8 mouse cellular contexts compared by ENCODE assay signal in the genomic region with DNA sequence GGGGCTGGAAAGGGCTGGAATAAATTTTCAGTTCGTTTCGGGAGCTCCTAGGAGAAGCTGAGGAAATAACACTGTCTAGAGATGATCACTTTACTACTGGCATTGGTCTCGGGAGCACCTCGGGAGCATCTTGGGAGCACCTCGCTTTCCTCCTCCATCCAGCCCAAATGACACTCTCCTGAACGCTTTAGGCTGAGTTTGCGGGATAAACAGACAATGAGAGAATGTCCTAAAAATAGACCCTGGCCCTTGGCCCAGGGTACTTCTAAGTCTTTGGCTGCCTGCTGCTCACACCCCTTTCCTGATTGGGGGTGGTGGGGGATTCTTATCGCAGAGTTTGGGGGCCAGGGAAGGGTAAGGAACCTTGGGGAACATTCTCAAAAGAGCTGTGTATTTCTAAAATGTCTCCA. TPM values are rescaled to one million over a fixed set of nuclear protein-coding genes. Genes with fewer than 3 reads are reported as not detected.
DNase-seq lines count a peak whose midpoint lies in the region; ATAC-seq lines count a peak whose summit lies in the region.

No protein-coding gene starts in this region.

- H3K9me3 ChIP-seq in megakaryocyte, embryonic 14.5 days: no peaks in the 10 kb centered on the region
- no peaks in the 10 kb centered on the region for H3K9me3 ChIP-seq in heart, embryonic 15.5 days (replicated peaks)

- DNase-seq in kidney, postnatal 25 days: peak; percentile 59 to 64
- no peak for DNase-seq in c-Kit-positive CD71-positive TER-119-positive erythroid progenitor cells, embryonic 14.5 days (ENCODE audit: low spot score)
- no peak for DNase-seq in right cerebral cortex, adult 18-20 months
- DNase-seq in thymus, adult 18-20 months: no peak

- H3K4me2 ChIP-seq in heart, embryonic 15.5 days: peak overlapping the region; percentile 80

- peak overlapping the region; percentile 98 for H3K27ac ChIP-seq in heart, embryonic 15.5 days

- no peaks in the 10 kb centered on the region for H3K36me3 ChIP-seq in megakaryocyte, embryonic 14.5 days (replicated peaks; ENCODE audit: low read length)
- no peaks in the 10 kb centered on the region for H3K36me3 ChIP-seq in heart, embryonic 15.5 days

- H3K9ac ChIP-seq in heart, embryonic 15.5 days: peak overlapping the region; percentile 92

- H3K4me1 ChIP-seq in megakaryocyte, embryonic 14.5 days: peaks cover 41% of the 10 kb centered on the region
- peaks cover 38% of the 10 kb centered on the region for H3K4me1 ChIP-seq in heart, embryonic 15.5 days (replicated peaks)

- WGBS in heart, embryonic 15.5 days: 1% methylated on average over 8 of the region's 8 CpGs

- no peak for ATAC-seq in megakaryocyte, adult 5-6 weeks (ENCODE audit: poor library complexity, severe bottlenecking)
- ATAC-seq in heart, embryonic 15.5 days (replicated peaks; ENCODE audit: insufficient number of reproducible peaks, insufficient read depth, low FRiP score, low read depth): peak; percentile 66
- 0 out of 2 replicates have a peak, but pooled peaks have one; percentile 0 for ATAC-seq in megakaryocyte progenitor cell, adult 5-6 weeks (replicated peaks; ENCODE audit: poor library complexity)

- no peaks in the 10 kb centered on the region for H3K27me3 ChIP-seq in megakaryocyte, embryonic 14.5 days (replicated peaks)
- no peaks in the 10 kb centered on the region for H3K27me3 ChIP-seq in heart, embryonic 15.5 days

- peak overlapping the region; percentile 99 for H3K4me3 ChIP-seq in megakaryocyte, embryonic 14.5 days (replicated peaks)
- H3K4me3 ChIP-seq in heart, embryonic 15.5 days: peak overlapping the region; percentile 88

RNA-seq across cellular contexts. Expression of gene Itprip, which starts 0.9 kb away (rescaled TPM):
- 2.1 and 2.3 TPM in 2 replicates for polyA plus RNA-seq in megakaryocyte, embryonic 14.5 days (2012; ENCODE audit: insufficient read depth, low replicate concordance)
- 14.8 and 18.9 TPM in 2 replicates for total RNA-seq in megakaryocyte, adult 5-6 weeks (2015)
- 28.4 and 28.9 TPM in 2 replicates for total RNA-seq in megakaryocyte, adult 5-6 weeks (2017)
- polyA plus RNA-seq in heart, embryonic 15.5 days (2015; fragmentation: Nextera tagmentation; extraction: Ambion mirVana): 17.4 and 20.7 TPM in 2 replicates
- total RNA-seq in megakaryocyte progenitor cell, adult 5-6 weeks (2015): 10.2 and 13.1 TPM in 2 replicates
- 12.1 and 18.3 TPM in 2 replicates for total RNA-seq in megakaryocyte progenitor cell, adult 5-6 weeks (2017)

RNA-seq across cellular contexts. Expression of gene Cfap43, which starts 0.9 kb away (rescaled TPM):
- not detected in 2 replicates for polyA plus RNA-seq in megakaryocyte, embryonic 14.5 days (2012; ENCODE audit: insufficient read depth, low replicate concordance)
- total RNA-seq in megakaryocyte, adult 5-6 weeks (2015): 0.18 and 0.32 TPM in 2 replicates
- total RNA-seq in megakaryocyte, adult 5-6 weeks (2017): not detected in 2 replicates
- polyA plus RNA-seq in heart, embryonic 15.5 days (2015; fragmentation: Nextera tagmentation; extraction: Ambion mirVana): 0.08 and 0.24 TPM in 2 replicates
- total RNA-seq in megakaryocyte progenitor cell, adult 5-6 weeks (2015): not detected in 2 replicates
- not detected in 2 replicates for total RNA-seq in megakaryocyte progenitor cell, adult 5-6 weeks (2017)

RNA-seq across cellular contexts. Expression of gene Cfap58, which starts 17.5 kb away (rescaled TPM):
- polyA plus RNA-seq in megakaryocyte, embryonic 14.5 days (2012; ENCODE audit: insufficient read depth, low replicate concordance): not detected in 2 replicates
- total RNA-seq in megakaryocyte, adult 5-6 weeks (2015): not detected in 2 replicates
- not detected in 2 replicates for total RNA-seq in megakaryocyte, adult 5-6 weeks (2017)
- polyA plus RNA-seq in heart, embryonic 15.5 days (2015; fragmentation: Nextera tagmentation; extraction: Ambion mirVana): 0.09 TPM in 1 of 2 replicates, not detected in the other
- total RNA-seq in megakaryocyte progenitor cell, adult 5-6 weeks (2015): not detected in 2 replicates
- not detected in 2 replicates for total RNA-seq in megakaryocyte progenitor cell, adult 5-6 weeks (2017)

RNA-seq across cellular contexts. Expression of gene Gsto2, which starts 54.6 kb away (rescaled TPM):
- not detected in 2 replicates for polyA plus RNA-seq in megakaryocyte, embryonic 14.5 days (2012; ENCODE audit: insufficient read depth, low replicate concordance)
- not detected in 2 replicates for total RNA-seq in megakaryocyte, adult 5-6 weeks (2015)
- total RNA-seq in megakaryocyte, adult 5-6 weeks (2017): not detected in 2 replicates
- 0.74 and 1.2 TPM in 2 replicates for polyA plus RNA-seq in heart, embryonic 15.5 days (2015; fragmentation: Nextera tagmentation; extraction: Ambion mirVana)
- not detected in 2 replicates for total RNA-seq in megakaryocyte progenitor cell, adult 5-6 weeks (2015)
- 0.34 and 0.62 TPM in 2 replicates for total RNA-seq in megakaryocyte progenitor cell, adult 5-6 weeks (2017)

Comparison
In these comparisons a context has a peak if more than half of its experiments do, and no peak if none do; other contexts are left out.
1. DNase-seq: peak in kidney, postnatal 25 days (2 of 2); none in c-Kit-positive CD71-positive TER-119-positive erythroid progenitor cells, embryonic 14.5 days (single experiment), right cerebral cortex, adult 18-20 months (single experiment) and thymus, adult 18-20 months (0 of 2).